Mouse (Mus musculus) skeletal muscle tissue, adult 2 months (tissue): ENCODE data around the gene Lsm14a.
A peak's percentile ranks its signal among the peaks of the same experiment; 100 is the strongest.
"Not testable (repeated sequence)": the region's sequence is repeated elsewhere in the genome, so short reads cannot be mapped to it uniquely, and the experiment has no call there.

Experiments used
- DNase-seq: peaks from one replicate; pipeline ENCODE4 v3.0.0-alpha.2; 2012; ENCODE audit warnings: low read depth, low spot score

Gene Lsm14a

DNA sequence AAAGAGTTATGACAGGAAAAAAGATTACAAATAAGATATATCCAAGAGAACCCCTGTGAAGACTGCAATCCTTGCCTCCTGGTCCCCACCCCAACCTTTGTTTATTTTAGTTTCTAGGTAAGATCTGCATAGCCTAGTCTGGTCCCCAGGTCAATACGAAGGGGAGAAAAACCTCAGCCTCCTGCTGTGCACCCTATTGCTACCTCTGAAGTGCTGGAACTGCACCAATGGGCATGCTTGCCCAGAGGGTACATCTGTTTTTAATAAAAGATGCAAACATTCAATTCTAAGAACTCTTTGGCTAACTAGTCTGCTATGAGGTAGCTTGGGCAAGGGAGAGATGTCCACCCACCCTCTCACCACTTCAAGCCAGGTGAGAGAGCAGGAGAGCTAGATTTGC lies 19.2 kb downstream of the Lsm14a start:
- DNase-seq, result no peak

GRCm38 (mm10) chr7:34355629-34356028 lies 37.5 kb downstream of the Lsm14a start:
- DNase-seq, result no peak

DNA sequence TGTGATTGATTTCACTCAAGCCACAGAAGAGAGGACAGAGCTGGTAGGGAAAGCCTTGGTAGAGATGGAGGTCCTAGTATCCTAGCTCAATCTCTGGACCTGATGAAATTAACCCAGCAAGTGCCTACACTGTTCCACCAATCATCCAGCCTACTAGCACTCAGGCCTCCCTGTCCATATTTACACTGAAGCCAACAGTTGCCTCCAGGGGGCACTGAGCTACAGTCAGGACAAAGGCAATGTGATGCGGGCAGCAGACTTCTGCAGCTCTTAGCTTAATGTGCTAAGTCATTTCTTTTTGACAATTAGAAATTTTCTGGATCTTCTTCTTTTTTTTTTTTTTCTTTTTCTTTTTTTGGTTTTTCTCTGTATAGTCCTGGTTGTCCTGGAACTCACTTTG lies 41.1 kb downstream of the Lsm14a start:
- DNase-seq, result no peak

DNA sequence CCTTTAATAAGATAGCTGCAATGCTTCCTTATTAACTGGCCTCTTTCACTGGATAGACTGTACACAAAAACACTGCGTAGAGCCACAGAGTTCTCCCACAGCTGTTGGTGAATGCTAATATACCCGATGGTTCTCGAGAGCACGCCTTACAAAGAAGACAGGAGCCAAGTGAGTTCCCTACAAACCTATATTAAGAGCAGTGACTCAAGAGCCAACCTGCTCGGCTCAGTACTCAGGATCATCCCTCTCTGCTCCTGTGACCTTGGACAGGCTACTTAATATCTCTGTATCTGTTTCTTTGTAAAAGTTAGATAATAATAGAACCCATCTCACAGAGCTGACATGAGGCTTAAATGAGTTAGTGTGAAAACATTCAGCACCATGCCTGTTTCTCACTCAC lies 42.9 kb downstream of the Lsm14a start:
- DNase-seq, result peak; percentile 67

- no peak for DNase-seq
Measured at GRCm38 (mm10) chr7:34348011-34348410, 45.1 kb downstream of the Lsm14a start.

GRCm38 (mm10) chr7:34347041-34347440 lies 46.1 kb downstream of the Lsm14a start:
- no peak for DNase-seq

DNA sequence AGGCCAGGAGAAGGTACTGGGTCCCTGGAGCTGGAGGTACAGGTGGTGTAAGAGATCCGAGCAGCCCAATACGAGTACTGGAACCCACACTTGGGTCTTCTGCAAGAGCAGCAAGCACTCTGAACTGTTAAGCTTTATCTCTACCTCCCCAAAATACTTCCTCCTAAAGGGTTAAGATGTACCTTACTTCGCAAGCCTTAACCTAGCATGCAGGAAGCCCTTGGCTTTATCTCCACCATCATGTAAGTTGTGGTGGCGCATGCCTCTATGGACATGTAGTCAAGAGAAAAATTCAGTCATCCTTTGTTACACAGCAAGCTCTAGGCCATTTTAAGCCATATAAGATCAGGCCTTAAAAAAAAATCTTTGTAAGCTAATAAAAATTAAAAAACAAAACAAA lies 46.6 kb downstream of the Lsm14a start:
- no peak for DNase-seq

GRCm38 (mm10) chr7:34342040-34342793 lies 50.9 kb downstream of the Lsm14a start:
- DNase-seq, result no peak

GRCm38 (mm10) chr7:34340841-34341240 lies 52.3 kb downstream of the Lsm14a start:
- DNase-seq, result no peak

GRCm38 (mm10) chr7:34339164-34339489 lies 54.0 kb downstream of the Lsm14a start:
- no peak for DNase-seq

DNA sequence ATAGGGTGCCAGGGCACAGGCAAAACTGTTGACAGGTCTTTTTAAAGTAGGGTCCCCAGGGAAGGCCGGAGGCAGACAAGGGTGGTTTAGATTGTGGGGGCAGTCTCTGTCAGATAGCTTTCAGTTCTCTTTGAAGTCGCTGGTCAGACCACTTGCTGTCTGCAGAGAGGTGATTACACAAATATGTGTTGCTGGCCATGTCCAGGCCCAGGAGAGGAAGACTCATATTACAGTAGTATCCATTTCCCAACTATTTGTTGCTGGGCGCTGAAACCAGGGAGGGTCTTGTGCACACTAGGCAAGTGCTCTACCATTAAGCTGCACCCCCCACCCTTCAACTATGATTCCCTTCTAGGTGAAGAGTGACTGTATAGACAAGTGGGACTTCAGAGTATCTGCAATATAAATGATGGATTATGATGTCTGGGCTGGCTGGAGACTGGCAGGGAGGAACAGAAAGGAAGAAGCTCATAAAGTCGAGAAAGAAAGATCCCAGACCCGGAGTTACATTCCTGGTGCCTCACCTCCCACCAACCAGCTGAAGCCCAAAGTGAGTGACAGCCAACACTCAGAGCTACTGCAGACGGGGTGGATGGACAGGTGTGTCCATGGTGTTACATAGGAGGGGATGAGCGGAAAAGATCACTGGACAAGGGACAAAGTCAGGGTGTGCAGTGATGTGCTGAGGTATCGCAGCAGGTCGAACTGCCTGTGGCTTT lies 54.5 kb downstream of the Lsm14a start:
- DNase-seq, result no peak

DNA sequence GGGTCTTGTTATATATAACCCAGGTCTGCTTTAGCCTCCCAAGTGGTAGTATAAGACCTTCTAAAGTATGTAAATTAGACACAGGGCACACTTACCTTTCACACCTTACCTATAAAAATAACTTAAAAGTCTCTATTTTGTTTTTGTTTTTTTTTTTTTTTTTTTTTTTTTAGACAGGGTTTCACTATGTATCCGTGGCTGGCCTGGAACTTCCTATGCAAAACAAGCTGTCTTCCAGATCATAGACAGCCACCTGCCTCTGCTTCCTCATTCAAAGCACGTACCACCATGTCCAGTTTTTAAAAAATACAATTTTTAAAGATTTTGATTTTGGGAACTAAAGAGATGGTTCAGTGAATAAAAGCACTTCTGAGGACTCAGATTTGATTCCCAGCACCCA lies 55.8 kb downstream of the Lsm14a start:
- no peak for DNase-seq

- DNase-seq, result not testable (repeated sequence)
Measured at GRCm38 (mm10) chr7:34336545-34336944, 56.6 kb downstream of the Lsm14a start.

- DNase-seq, result peak; percentile 40
Measured at GRCm38 (mm10) chr7:34327493-34327892, 65.6 kb downstream of the Lsm14a start.

DNA sequence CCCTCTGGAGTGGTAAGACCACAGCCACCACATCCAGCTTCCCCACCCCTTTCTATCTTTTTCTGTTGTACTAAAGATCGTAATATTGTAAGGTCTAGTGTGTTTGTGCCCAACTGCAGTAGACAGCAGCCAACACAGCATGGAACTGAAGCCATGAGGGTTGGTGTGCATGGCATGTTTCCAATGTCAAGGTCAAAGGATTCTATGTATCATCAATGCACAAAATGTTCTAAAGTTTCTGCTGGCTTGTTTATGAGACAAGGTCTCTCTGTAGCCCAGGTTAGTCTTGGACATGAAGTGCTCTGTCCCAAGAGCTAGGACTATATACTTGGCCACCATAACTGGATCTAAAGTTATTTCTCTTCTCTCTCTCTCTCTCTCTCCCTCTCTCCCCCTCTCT lies 68.3 kb downstream of the Lsm14a start:
- no peak for DNase-seq

- no peak for DNase-seq
Measured at GRCm38 (mm10) chr7:34324005-34324404, 69.1 kb downstream of the Lsm14a start.

GRCm38 (mm10) chr7:34323351-34323750 lies 69.8 kb downstream of the Lsm14a start:
- peak; percentile 38 for DNase-seq

DNA sequence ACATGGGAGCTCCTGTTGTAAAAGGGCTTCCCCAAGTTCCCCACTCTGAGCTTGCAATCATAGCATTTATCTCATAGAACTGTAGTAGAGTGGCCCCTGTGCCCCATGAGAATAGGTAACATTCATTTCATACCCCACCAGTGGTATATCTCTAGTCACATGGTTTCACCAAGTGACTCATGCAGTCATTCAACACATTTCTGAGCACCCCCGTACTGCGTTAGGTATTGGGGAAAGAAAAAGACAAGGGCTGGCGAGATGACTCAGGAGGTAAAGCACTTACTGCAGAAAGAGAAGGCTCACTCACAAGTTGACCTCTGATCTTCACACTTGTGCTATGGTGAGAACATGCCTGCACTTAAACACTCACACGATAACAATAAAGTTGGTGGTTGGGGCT lies 71.2 kb downstream of the Lsm14a start:
- DNase-seq, result no peak

DNA sequence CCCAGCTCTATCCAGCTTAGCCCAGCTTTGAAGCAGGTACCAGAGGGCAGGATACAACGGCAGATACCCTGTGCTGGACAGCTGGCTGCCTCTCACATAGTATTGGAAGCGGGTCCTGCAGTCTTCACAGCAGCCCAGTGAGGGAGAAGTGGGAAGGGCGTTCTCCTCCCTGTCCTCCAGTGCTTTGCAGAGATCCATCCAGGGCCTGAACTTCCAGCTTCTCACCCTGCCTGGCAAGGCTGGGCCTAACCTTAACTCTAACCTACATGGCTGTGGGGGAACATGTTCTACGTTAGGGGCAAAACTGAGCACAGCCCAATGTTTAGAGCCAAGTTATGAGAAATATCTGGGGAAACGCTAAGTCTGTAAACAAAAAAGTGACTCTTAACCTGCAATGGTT lies 72.0 kb downstream of the Lsm14a start:
- no peak for DNase-seq

- no peak for DNase-seq
Measured at GRCm38 (mm10) chr7:34319957-34320356, 73.2 kb downstream of the Lsm14a start.

- DNase-seq, result peak; percentile 39
Measured at GRCm38 (mm10) chr7:34319123-34319522, 74.0 kb downstream of the Lsm14a start.

GRCm38 (mm10) chr7:34317901-34318476 lies 75.1 kb downstream of the Lsm14a start:
- DNase-seq, result peak; percentile 80

GRCm38 (mm10) chr7:34313443-34313875 lies 79.7 kb downstream of the Lsm14a start, which contains the start of gene 4931406P16Rik:
Gene 4931406P16Rik (minus strand): TSS chr7:34313551.
- DNase-seq, result peak; percentile 70
